Mouse (Mus musculus) intestine, embryonic 16.5 days (tissue): Measurements from ENCODE around the gene Rprml. TPM values are rescaled to one million over a fixed set of nuclear protein-coding genes. Genes with fewer than 3 reads are reported as not detected.

Experiments used
- ATAC-seq: fragments of 200-750 bp; cut with Nextera tagmentation; 2 replicates; pipeline ENCODE4 v1.8.0; 2017; ENCODE audit warnings: moderate TSS enrichment, moderate library complexity
- H3K27ac ChIP-seq: fragments of 300-500 bp; sonication (generic); 2 replicates; pipeline ENCODE4 v1.5.1; 2014; ENCODE audit warnings: mild to moderate bottlenecking, low read length
- H3K27me3 ChIP-seq: fragments of 300-500 bp; sonication (generic); replicated peaks from 2 replicates; pipeline ENCODE4 v1.6.1; 2014; ENCODE audit warnings: low read length, control low read depth, mixed read lengths; ENCODE audit not compliant: control insufficient read depth, insufficient read depth
- H3K36me3 ChIP-seq: fragments of 300-500 bp; sonication (generic); 2 replicates; pipeline ENCODE4 v1.6.1; 2014; ENCODE audit warnings: low read length, control low read depth; ENCODE audit not compliant: control insufficient read depth, insufficient read depth
- H3K4me1 ChIP-seq: fragments of 300-500 bp; sonication (generic); 2 replicates; pipeline ENCODE4 v1.6.1; 2014; ENCODE audit warnings: low read length, control low read depth, mixed read lengths; ENCODE audit not compliant: control insufficient read depth, insufficient read depth
- H3K4me2 ChIP-seq: fragments of 300-500 bp; sonication (generic); 2 replicates; pipeline ENCODE4 v1.6.1; 2014; ENCODE audit warnings: low read depth, low read length, control low read depth
- H3K4me3 ChIP-seq: fragments of 300-500 bp; sonication (generic); 2 replicates; pipeline ENCODE4 v1.5.1; 2014; ENCODE audit warnings: mild to moderate bottlenecking, low read length
- H3K9ac ChIP-seq: fragments of 300-500 bp; sonication (generic); 2 replicates; pipeline ENCODE4 v1.6.1; 2014; ENCODE audit warnings: low read depth, low read length
- H3K9me3 ChIP-seq: fragments of 300-500 bp; sonication (generic); 2 replicates; pipeline ENCODE4 v1.6.1; 2016; ENCODE audit warnings: low read length, control low read depth; ENCODE audit not compliant: control insufficient read depth
- WGBS: fragments of 180-500 bp; shearing (Covaris S2); extraction: QIAGEN DNeasy Blood & Tissue Kit; methylation state at CpG from one replicate; pipeline ENCODE4 v1.1.7; 2014; 5-methylcytosine and 5-hydroxymethylcytosine counted together
- polyA plus RNA-seq: library from polyadenylated mRNA; unstranded; fragments of >200 nt; fragmentation: Nextera tagmentation; extraction: Ambion mirVana; gene quantifications from 2 replicates; pipeline ENCODE4 v1.2.1, GENCODE M21; 2015

Gene Rprml
- polyA plus RNA-seq = 0.44 and 0.81 TPM in 2 replicates

GRCm38 (mm10) chr11:103649301-103649982 is at the start of gene Rprml:
Rprml (plus strand) TSS chr11:103649570.
- H3K9me3 ChIP-seq = no peaks in the 10 kb centered on the region
- H3K4me1 ChIP-seq = peaks cover 12% of the 10 kb centered on the region
- H3K9ac ChIP-seq = no peak within 1 kb of the TSS
- no peak within 1 kb of the TSS for H3K27ac ChIP-seq
- peaks cover 58% of the 10 kb centered on the region for H3K27me3 ChIP-seq
- 1% methylated on average over 67 of the region's 71 CpGs for WGBS
- no peaks in the 10 kb centered on the region for H3K36me3 ChIP-seq
- peak within 1 kb of the TSS; percentile 61 for H3K4me2 ChIP-seq
- 0 out of 2 replicates have a peak, but pooled peaks have one; percentile 14 for ATAC-seq
- peak within 1 kb of the TSS; percentile 43 for H3K4me3 ChIP-seq

- Histone ChIP-seq H3K4me1 (no peaks in the 10 kb centered on the region), H3K9ac (no peak overlapping the region), H3K27me3 (no peaks in the 10 kb centered on the region), H3K4me3 (no peak overlapping the region), H3K9me3 (no peaks in the 10 kb centered on the region), H3K27ac (no peak overlapping the region), H3K36me3 (no peaks in the 10 kb centered on the region), H3K4me2 (no peak overlapping the region)
- ATAC-seq = no peak
- WGBS = 62% methylated on average over 5 of the region's 5 CpGs
These were observed 42.8 kb upstream of the Rprml start for GRCm38 (mm10) chr11:103606611-103607010.

GRCm38 (mm10) chr11:103610772-103611171 is 38.6 kb upstream of the Rprml start:
- ATAC-seq = no peak

GRCm38 (mm10) chr11:103621040-103621439 is 28.3 kb upstream of the Rprml start, which contains the start of gene Gm884:
Gm884 (minus strand) TSS chr11:103621140.
- no peaks in the 10 kb centered on the region for H3K9me3 ChIP-seq
- H3K4me2 ChIP-seq = no peak within 1 kb of the TSS
- H3K4me3 ChIP-seq = no peak within 1 kb of the TSS
- no peaks in the 10 kb centered on the region for H3K27me3 ChIP-seq
- no peak within 1 kb of the TSS for H3K27ac ChIP-seq
- H3K9ac ChIP-seq = no peak within 1 kb of the TSS
- no peaks in the 10 kb centered on the region for H3K36me3 ChIP-seq
- 80% methylated on average over 9 of the region's 9 CpGs for WGBS
- no peaks in the 10 kb centered on the region for H3K4me1 ChIP-seq
- no peak for ATAC-seq

More at GRCm38 (mm10) chr11:103610772-103611171, 38.6 kb upstream of the Rprml start:
- Histone ChIP-seq H3K4me1 (no peaks in the 10 kb centered on the region), H3K4me2 (no peak overlapping the region), H3K36me3 (no peaks in the 10 kb centered on the region), H3K9ac (no peak overlapping the region), H3K27me3 (no peaks in the 10 kb centered on the region), H3K4me3 (no peak overlapping the region), H3K27ac (no peak overlapping the region), H3K9me3 (no peaks in the 10 kb centered on the region)
- 88% methylated on average over 2 of the region's 2 CpGs for WGBS

- Histone ChIP-seq H3K4me2 (no peak overlapping the region), H3K27ac (no peak overlapping the region), H3K9ac (no peak overlapping the region), H3K4me3 (no peak overlapping the region), H3K4me1 (no peaks in the 10 kb centered on the region), H3K9me3 (no peaks in the 10 kb centered on the region), H3K27me3 (no peaks in the 10 kb centered on the region), H3K36me3 (no peaks in the 10 kb centered on the region)
- ATAC-seq = no peak
- WGBS = 79% methylated on average over 23 of the region's 23 CpGs
These were observed 21.9 kb upstream of the Rprml start for GRCm38 (mm10) chr11:103627453-103627852.

DNA sequence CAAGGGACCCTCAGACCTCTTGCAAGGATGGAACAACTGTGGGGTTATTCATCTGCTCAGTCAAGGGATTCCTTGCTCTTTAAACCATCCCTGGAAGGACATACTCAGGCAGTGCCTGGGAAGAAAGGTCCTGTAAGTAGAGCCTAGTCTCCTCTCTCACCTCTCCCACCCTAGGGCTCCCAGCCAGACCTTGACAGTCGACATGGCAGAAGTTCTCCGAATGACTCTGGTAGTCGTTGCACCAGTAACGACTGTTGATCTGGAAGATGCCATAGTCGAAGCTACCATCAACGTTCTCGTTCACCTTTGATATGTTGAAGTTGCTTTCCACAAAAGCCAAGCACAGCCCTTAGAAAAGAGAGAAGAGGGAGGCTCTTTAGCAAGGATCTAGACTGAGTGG is 14.6 kb upstream of the Rprml start:
- 84% methylated on average over 7 of the region's 7 CpGs for WGBS
- Histone ChIP-seq H3K9ac (no peak overlapping the region), H3K27me3 (0 out of 2 replicates have a peak, but pooled peaks cover 2% of the 10 kb centered on the region), H3K4me3 (no peak overlapping the region), H3K9me3 (no peaks in the 10 kb centered on the region), H3K4me2 (no peak overlapping the region), H3K27ac (no peak overlapping the region), H3K36me3 (no peaks in the 10 kb centered on the region), H3K4me1 (no peaks in the 10 kb centered on the region)
- ATAC-seq = no peak

GRCm38 (mm10) chr11:103635481-103635880 is 13.9 kb upstream of the Rprml start:
- Histone ChIP-seq H3K4me2 (no peak overlapping the region), H3K4me1 (no peaks in the 10 kb centered on the region), H3K9ac (no peak overlapping the region), H3K4me3 (no peak overlapping the region), H3K36me3 (no peaks in the 10 kb centered on the region), H3K27me3 (peaks cover 5% of the 10 kb centered on the region; the same call in 1 of the 2 replicates), H3K9me3 (no peaks in the 10 kb centered on the region), H3K27ac (no peak overlapping the region)
- 80% methylated on average over 3 of the region's 3 CpGs for WGBS
- no peak for ATAC-seq

DNA sequence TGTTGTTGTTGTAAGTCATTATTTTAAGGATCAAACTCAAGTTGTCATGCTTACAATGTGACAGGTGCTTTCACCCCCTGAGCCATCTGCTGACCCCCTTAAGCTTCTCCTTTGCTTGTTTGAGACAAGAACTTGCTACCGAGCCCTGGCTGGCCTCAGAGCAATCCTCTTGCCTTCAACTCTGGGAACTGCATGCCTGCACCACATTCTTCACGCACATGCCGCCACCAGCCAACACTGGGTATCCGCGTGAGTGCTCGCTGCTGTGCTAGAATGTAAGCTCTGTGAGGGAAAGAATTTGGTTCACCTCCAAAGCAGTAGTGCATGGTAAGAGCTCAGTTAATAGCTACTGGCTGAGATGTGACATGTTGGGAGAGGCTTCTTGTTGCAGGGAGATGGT is 13.1 kb upstream of the Rprml start:
- H3K9me3 ChIP-seq = no peaks in the 10 kb centered on the region
- H3K9ac ChIP-seq = no peak overlapping the region
- no peak overlapping the region for H3K4me2 ChIP-seq
- peaks cover 7% of the 10 kb centered on the region; the same call in 1 of the 2 replicates for H3K27me3 ChIP-seq
- H3K4me3 ChIP-seq = no peak overlapping the region
- no peak for ATAC-seq
- no peaks in the 10 kb centered on the region for H3K4me1 ChIP-seq
- WGBS = 76% methylated on average over 6 of the region's 6 CpGs
- H3K27ac ChIP-seq = no peak overlapping the region
- no peaks in the 10 kb centered on the region for H3K36me3 ChIP-seq

DNA sequence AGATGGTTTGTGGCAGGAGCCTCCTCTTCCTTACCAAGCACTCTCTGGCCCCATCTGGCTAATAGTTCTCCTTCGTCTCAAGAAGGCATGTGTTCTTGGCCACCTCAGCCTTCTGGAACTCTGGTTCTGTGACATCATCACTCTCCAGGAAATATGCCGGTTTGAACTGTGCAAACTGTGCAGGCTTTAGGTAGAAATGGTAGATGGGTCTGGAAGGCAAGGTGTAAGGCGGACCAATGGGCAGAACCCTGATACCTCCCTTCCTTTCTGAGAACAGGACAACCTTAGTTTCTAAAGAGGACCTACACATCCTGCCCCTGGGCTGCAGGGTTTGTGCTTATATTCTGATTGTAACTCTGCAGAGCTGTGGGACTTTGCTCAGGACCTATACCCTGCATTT is 10.6 kb upstream of the Rprml start, which contains the start of gene Lyzl6:
Lyzl6 (minus strand) TSS at position 101 of the 400 bp plus-strand sequence.
- Histone ChIP-seq H3K4me1 (no peaks in the 10 kb centered on the region), H3K36me3 (no peaks in the 10 kb centered on the region)

More for the DNA sequence above, 10.6 kb upstream of the Rprml start, which contains the start of gene Lyzl6:
- H3K27me3 ChIP-seq = peaks cover 7% of the 10 kb centered on the region; the same call in 1 of the 2 replicates
- no peaks in the 10 kb centered on the region for H3K9me3 ChIP-seq
- H3K27ac ChIP-seq = no peak within 1 kb of the TSS
- H3K4me3 ChIP-seq = no peak within 1 kb of the TSS
- 73% methylated on average over 3 of the region's 3 CpGs for WGBS
- H3K9ac ChIP-seq = no peak within 1 kb of the TSS
- no peak for ATAC-seq
- H3K4me2 ChIP-seq = no peak within 1 kb of the TSS
